Mouse (Mus musculus) embryonic fibroblast, embryonic 13.5 days (primary cell): ENCODE results near the gene Lmnb2. TPM values are rescaled to one million over a fixed set of nuclear protein-coding genes. Genes with fewer than 3 reads are reported as not detected.

Experiments used
- H3K27ac ChIP-seq: 2 replicates; pipeline ENCODE4 v1.5.1; 2012; ENCODE audit warnings: low read length, control low read depth, inconsistent platforms; ENCODE audit not compliant: insufficient read depth
- H3K4me1 ChIP-seq: 2 replicates; pipeline ENCODE4 v1.6.1; 2011; ENCODE audit warnings: low read length; ENCODE audit not compliant: control insufficient read depth, insufficient read depth
- H3K4me3 ChIP-seq: 2 replicates; pipeline ENCODE4 v1.5.1; 2011; ENCODE audit warnings: mild to moderate bottlenecking, control low read depth, low read length; ENCODE audit not compliant: insufficient read depth
- CTCF ChIP-seq: IDR thresholded peaks from 2 replicates; pipeline ENCODE4 v1.5.1; 2011; ENCODE audit warnings: mild to moderate bottlenecking, control low read depth, low read length, moderate library complexity, borderline replicate concordance; ENCODE audit not compliant: insufficient read depth
- POLR2A ChIP-seq: IDR thresholded peaks from 2 replicates; pipeline ENCODE4 v1.6.1; 2011; ENCODE audit warnings: low read depth, mild to moderate bottlenecking, control low read depth, low read length, moderate library complexity
- polyA plus RNA-seq: library from polyadenylated mRNA; stranded (reverse); fragments of >200 nt; gene quantifications from 2 replicates; pipeline ENCODE4 v1.2.4, GENCODE M21; 2011; ENCODE audit warnings: low read depth; ENCODE audit not compliant: missing spikeins, insufficient read length

The Lmnb2 gene
- polyA plus RNA-seq, 1 experiment: 14.7 TPM

DNA sequence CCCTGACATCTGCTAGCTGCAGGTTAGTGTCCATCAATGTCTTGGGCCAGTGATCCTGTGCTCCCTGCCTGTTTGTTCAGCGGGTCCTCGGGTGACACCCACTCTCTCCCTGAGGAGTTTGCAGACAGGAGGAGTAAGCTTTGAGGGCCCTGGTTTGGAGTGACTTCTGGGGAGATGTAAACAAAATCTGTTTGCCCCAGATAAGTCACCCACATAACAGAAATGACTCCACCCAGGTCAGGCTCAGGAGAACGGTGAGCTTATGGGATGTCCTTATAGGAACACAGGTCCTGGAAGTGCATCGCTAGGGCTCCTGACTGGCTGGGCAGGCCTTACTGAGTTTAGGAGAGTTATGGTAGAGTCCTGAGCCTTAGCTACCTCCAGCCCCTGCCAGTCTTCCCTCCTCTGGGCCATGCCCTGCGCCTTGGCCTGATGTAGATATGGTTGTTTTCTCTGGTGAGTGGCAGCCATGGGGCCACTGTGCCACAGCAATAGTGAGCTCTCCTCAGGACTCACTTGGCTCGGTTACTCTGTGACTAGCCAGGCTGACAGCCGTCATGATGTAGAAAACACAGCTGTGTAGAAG, 59.6 kb downstream of the Lmnb2 start:
- Histone ChIP-seq H3K4me3 (no peak overlapping the region), H3K4me1 (0 out of 2 replicates have a peak, but pooled peaks cover 7% of the 10 kb centered on the region), H3K27ac (no peak overlapping the region)
- TF ChIP-seq POLR2A (no peak), CTCF (no peak)

DNA sequence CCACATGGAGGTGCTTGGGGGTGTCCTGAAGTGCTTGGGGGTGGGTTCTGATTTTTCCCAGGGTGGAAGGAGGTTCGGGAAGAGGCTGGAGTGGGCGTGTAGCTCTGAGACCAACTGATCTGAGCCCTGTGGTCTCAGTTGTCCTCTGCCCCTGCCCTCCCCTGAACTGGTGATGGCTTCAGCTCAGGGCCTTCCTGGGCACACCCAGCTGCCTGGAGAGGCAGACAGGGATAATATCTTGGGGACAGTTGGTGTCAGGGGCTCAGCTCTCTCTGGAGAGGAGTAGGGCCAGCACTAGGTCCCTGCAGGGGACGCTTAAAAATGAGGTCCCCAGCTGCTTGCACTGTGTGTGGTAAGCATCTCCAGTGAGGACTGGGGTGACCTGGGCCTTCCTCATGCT, 60.2 kb downstream of the Lmnb2 start:
- H3K4me1 ChIP-seq: 0 out of 2 replicates have a peak, but pooled peaks cover 7% of the 10 kb centered on the region
- TF ChIP-seq CTCF (no peak), POLR2A (no peak)
- H3K4me3 ChIP-seq: no peak overlapping the region
- no peak overlapping the region for H3K27ac ChIP-seq

- Histone ChIP-seq H3K27ac (no peak overlapping the region), H3K4me1 (0 out of 2 replicates have a peak, but pooled peaks cover 7% of the 10 kb centered on the region), H3K4me3 (no peak overlapping the region)
- TF ChIP-seq CTCF: no peak
- TF ChIP-seq POLR2A: no peak
Observed at GRCm38 (mm10) chr10:80857386-80857785, 60.7 kb downstream of the Lmnb2 start.

DNA sequence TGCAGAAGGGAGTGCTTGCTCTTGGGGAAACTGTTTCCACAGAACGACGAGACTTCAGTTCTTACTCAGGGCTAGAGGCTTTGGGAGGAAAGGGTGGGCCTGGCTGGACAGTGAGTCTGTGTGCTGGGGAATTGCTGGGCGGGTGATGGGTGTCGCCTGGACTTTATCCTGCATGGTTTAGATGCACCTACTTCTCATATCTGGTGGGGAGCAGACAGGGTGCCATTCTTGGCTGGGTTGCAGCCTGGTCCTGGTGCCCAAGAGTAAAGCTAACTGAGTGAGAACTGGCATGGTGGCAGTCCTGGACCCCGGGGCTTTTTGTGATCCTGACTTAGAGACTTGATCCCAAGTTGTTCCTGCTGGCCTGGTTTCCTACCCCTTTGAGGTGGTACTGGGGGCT, 61.1 kb downstream of the Lmnb2 start:
- Histone ChIP-seq H3K4me3 (no peak overlapping the region), H3K27ac (no peak overlapping the region), H3K4me1 (0 out of 2 replicates have a peak, but pooled peaks cover 7% of the 10 kb centered on the region)
- TF ChIP-seq CTCF: no peak
- TF ChIP-seq POLR2A: no peak

DNA sequence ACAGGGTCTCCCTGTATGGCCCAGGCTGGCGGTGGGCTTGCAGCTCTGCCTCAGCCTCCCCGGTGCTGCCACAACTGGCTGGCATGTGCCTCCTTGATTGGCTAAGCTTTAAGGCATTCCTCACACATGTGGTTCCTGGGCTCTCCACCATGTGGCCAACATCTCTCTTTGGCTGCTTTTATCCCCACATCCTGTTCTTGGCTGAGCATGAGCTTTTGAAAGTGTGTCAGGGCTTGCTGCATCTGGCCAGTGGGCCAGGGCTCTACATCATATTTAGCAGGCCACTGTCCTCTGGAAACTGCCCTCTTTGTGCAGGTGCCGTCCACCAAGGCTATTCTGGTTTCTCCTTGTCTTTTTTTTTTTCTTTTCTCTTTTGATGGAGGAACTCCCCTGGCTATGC, 61.8 kb downstream of the Lmnb2 start:
- H3K4me3 ChIP-seq: peak overlapping the region; percentile 59
- H3K4me1 ChIP-seq: 0 out of 2 replicates have a peak, but pooled peaks cover 7% of the 10 kb centered on the region
- no peak for TF ChIP-seq POLR2A
- no peak; the same call in 1 of the 2 replicates for TF ChIP-seq CTCF
- no peak overlapping the region for H3K27ac ChIP-seq

DNA sequence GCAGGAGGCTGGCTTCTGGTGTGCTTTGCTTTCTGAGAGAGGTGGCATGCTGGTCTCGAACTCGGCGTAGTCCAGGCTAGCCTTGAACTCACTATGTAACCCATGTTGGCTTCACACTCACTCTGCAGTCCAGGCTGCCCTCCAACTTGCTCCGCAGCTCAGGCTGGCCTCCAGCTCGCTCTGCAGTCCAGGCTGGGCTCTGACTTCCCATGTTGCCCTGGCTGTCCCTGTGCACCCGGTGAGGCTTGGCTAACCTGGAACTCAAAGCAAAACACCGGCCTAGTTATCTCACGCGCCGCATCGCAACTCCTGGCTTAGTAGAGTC, 62.3 kb downstream of the Lmnb2 start:
- Histone ChIP-seq H3K27ac (no peak overlapping the region), H3K4me1 (0 out of 2 replicates have a peak, but pooled peaks cover 7% of the 10 kb centered on the region), H3K4me3 (peak overlapping the region; percentile 59)
- TF ChIP-seq CTCF (no peak), POLR2A (no peak)

DNA sequence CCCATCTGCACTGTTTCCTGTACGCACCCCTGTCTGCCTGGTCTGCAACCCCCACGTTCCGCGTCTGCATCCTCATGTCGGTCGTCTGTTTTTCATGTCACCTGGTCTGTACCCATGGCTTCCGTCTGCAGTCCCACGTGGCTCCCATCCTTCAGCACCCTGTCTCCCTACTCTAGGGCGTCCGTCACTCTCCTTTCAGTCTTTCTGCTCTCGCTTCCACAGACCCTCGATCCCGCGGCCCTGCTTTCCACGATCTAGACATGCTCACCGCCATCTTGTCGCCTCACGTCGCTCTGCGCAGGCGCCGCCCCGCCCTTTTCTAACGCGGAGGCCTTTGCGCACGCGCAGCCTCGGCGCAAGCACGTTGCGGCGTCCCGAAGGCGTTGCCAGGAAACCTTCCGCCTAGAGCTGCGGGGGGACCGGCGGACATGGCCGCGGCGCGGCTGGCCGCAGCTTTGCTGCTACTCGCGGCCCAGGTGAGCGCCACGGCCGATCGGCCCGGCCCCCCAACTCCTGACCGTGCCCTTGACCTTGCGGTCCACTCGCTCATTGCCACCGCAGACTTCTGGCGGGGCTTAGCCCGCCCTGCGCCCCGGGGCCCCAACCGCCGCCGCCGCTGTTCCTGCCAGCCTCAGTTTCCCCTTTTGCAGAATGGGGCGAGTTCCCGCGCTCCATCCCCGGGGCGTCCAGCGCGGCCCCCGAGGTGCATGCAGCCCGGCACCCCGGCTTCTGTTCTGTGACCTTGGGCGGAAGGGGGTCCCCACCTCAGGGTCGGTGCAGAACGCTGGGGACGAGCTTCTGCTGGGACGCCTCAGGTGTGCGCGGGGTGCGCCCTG, 62.9 kb downstream of the Lmnb2 start, which contains the start of the genes Lsm7 and Sppl2b:
Gene Lsm7, minus strand, starts transcription at position 297 of the 836 bp plus-strand sequence.
Gene Sppl2b, plus strand, starts transcription at position 363 of the 836 bp plus-strand sequence.
- H3K4me3 ChIP-seq: peak within 1 kb of the TSS; percentile 94
- H3K4me1 ChIP-seq: 0 out of 2 replicates have a peak, but pooled peaks cover 7% of the 10 kb centered on the region
- no peak within 1 kb of the TSS for H3K27ac ChIP-seq
- peak; percentile 93 for TF ChIP-seq POLR2A
- no peak for TF ChIP-seq CTCF

Other genes starting within 250 kb of the Lmnb2 start
- 32.8 and 39.8 TPM in 2 replicates for gene Mknk2, start 240.1 kb downstream of the Lmnb2 start, polyA plus RNA-seq
- gene Mob3a, start 216.3 kb downstream of the Lmnb2 start, polyA plus RNA-seq: 40.9 and 56.0 TPM in 2 replicates
- gene Izumo4, start 216.1 kb downstream of the Lmnb2 start, polyA plus RNA-seq: 24.6 and 38.5 TPM in 2 replicates
- gene Ap3d1, start 176.0 kb downstream of the Lmnb2 start, polyA plus RNA-seq: 116 and 155 TPM in 2 replicates
- 22.3 and 22.4 TPM in 2 replicates for gene Dot1l, start 163.0 kb downstream of the Lmnb2 start, polyA plus RNA-seq
- 48.0 and 49.3 TPM in 2 replicates for gene Sf3a2, start 120.0 kb downstream of the Lmnb2 start, polyA plus RNA-seq
- 59.1 and 59.9 TPM in 2 replicates for gene Plekhj1, start 119.6 kb downstream of the Lmnb2 start, polyA plus RNA-seq
- not detected in 2 replicates for gene Amh, start 113.0 kb downstream of the Lmnb2 start, polyA plus RNA-seq
- 0.70 TPM in 1 of 2 replicates, not detected in the other for gene Jsrp1, start 104.7 kb downstream of the Lmnb2 start, polyA plus RNA-seq
- gene Oaz1, start 91.6 kb downstream of the Lmnb2 start, polyA plus RNA-seq: 331 and 347 TPM in 2 replicates
- gene Lingo3, start 74.2 kb downstream of the Lmnb2 start, polyA plus RNA-seq: 0.19 TPM in 1 of 2 replicates, not detected in the other
- gene Lsm7, start 63.0 kb downstream of the Lmnb2 start, polyA plus RNA-seq: 75.6 and 106 TPM in 2 replicates
- 23.8 and 30.9 TPM in 2 replicates for gene Sppl2b, start 63.0 kb downstream of the Lmnb2 start, polyA plus RNA-seq
- gene Tmprss9, start 46.4 kb downstream of the Lmnb2 start, polyA plus RNA-seq: not detected in 2 replicates
- gene Timm13, start 17.3 kb downstream of the Lmnb2 start, polyA plus RNA-seq: 75.8 and 89.2 TPM in 2 replicates
- 38.3 and 45.7 TPM in 2 replicates for gene Gadd45b, start 11.8 kb upstream of the Lmnb2 start, polyA plus RNA-seq
- 5.3 and 5.4 TPM in 2 replicates for gene Gng7, start 96.7 kb upstream of the Lmnb2 start, polyA plus RNA-seq
- gene Diras1, start 107.4 kb upstream of the Lmnb2 start, polyA plus RNA-seq: not detected in 2 replicates
- gene Slc39a3, start 119.2 kb upstream of the Lmnb2 start, polyA plus RNA-seq: 11.9 and 13.1 TPM in 2 replicates
- 85.2 and 90.7 TPM in 2 replicates for gene Sgta, start 141.9 kb upstream of the Lmnb2 start, polyA plus RNA-seq
- 30.4 and 33.8 TPM in 2 replicates for gene Thop1, start 151.8 kb upstream of the Lmnb2 start, polyA plus RNA-seq
- gene Creb3l3, start 180.6 kb upstream of the Lmnb2 start, polyA plus RNA-seq: 0.23 TPM in 1 of 2 replicates, not detected in the other
- gene Map2k2, start 187.7 kb upstream of the Lmnb2 start, polyA plus RNA-seq: 61.3 and 69.6 TPM in 2 replicates
- 16.9 and 23.5 TPM in 2 replicates for gene Zbtb7a, start 217.0 kb upstream of the Lmnb2 start, polyA plus RNA-seq
- 25.6 and 27.9 TPM in 2 replicates for gene Pias4, start 249.7 kb upstream of the Lmnb2 start, polyA plus RNA-seq